Mouse (Mus musculus) E14TG2a.4 (cell line): ENCODE data around the gene Alkbh2.
A peak's percentile ranks its signal among the peaks of the same experiment; 100 is the strongest.

Experiments
- H3K27me3 ChIP-seq: 2 replicates; pipeline ENCODE4 v1.6.1; 2014; ENCODE audit warnings: low read length, control low read depth; ENCODE audit not compliant: insufficient read depth
- H3K36me3 ChIP-seq: 2 replicates; pipeline ENCODE4 v1.6.1; 2014; ENCODE audit warnings: low read length, control low read depth; ENCODE audit not compliant: insufficient read depth
- H3K4me1 ChIP-seq: replicated peaks from 2 replicates; pipeline ENCODE4 v1.6.1; 2014; ENCODE audit warnings: low read depth, low read length, control low read depth
- H3K4me3 ChIP-seq: replicated peaks from 2 replicates; pipeline ENCODE4 v1.5.1; 2014; ENCODE audit warnings: mild to moderate bottlenecking, low read length
- H3K9me3 ChIP-seq: 2 replicates; pipeline ENCODE4 v1.6.1; 2014; ENCODE audit warnings: low read length, control low read depth
- CTCF ChIP-seq: conservative IDR thresholded peaks from 2 replicates; pipeline ENCODE4 v1.5.1; 2014; ENCODE audit warnings: low read length
- NANOG ChIP-seq: IDR thresholded peaks from 2 replicates; pipeline ENCODE4 v1.6.1; 2014; ENCODE audit warnings: borderline replicate concordance, low read length, mixed read lengths
- POU5F1 ChIP-seq: IDR thresholded peaks from 2 replicates; pipeline ENCODE4 v1.6.1; 2014; ENCODE audit warnings: low read length, borderline replicate concordance

Alkbh2 gene

GRCm38 (mm10) chr5:114091057-114091807, 36.8 kb downstream of the Alkbh2 start, which contains the start of gene Svop:
TSS of gene Svop (minus strand) at chr5:114091570.
- peaks cover 20% of the 10 kb centered on the region for H3K4me1 ChIP-seq
- no peaks in the 10 kb centered on the region; the same call in 1 of the 2 replicates for H3K9me3 ChIP-seq
- peak within 1 kb of the TSS; percentile 81 for H3K4me3 ChIP-seq
- peaks cover 37% of the 10 kb centered on the region for H3K27me3 ChIP-seq
- TF ChIP-seq NANOG (no peak), CTCF (no peak), POU5F1 (no peak)
- H3K36me3 ChIP-seq, result peaks cover 12% of the 10 kb centered on the region; the same call in 1 of the 2 replicates

DNA sequence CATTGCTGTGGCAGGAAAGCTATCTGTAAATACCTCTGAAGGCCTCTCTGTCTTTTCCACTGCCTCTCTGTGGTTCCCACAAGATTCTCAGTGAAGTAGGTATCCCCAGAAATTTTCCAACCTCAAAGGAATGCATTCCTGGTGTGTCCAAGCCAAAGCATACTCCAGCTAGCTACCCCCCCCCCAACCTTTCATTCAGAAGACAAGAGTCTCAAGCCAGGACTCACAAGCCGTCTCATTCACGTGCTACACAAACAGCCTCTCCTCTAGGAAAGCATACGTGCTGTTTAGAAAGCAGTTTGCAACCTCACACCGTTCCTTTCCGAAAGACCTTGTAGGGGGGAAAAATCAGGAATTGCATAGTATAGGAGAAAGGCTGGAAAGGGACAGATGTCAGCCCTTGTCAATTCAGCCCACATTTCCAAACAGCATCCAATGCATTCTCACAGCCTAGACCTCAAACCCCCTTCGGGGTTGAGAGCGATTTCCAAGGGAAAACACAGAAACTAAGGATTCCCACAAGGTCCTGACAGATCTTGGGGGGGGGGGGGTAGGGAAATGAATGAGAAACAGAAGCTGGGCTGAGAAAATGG, 37.5 kb downstream of the Alkbh2 start:
- TF ChIP-seq CTCF (no peak), POU5F1 (no peak), NANOG (no peak)
- no peaks in the 10 kb centered on the region; the same call in 1 of the 2 replicates for H3K9me3 ChIP-seq
- H3K36me3 ChIP-seq, result peaks cover 12% of the 10 kb centered on the region; the same call in 1 of the 2 replicates
- H3K4me1 ChIP-seq, result peaks cover 21% of the 10 kb centered on the region
- peak overlapping the region; percentile 81 for H3K4me3 ChIP-seq
- H3K27me3 ChIP-seq, result peaks cover 31% of the 10 kb centered on the region

DNA sequence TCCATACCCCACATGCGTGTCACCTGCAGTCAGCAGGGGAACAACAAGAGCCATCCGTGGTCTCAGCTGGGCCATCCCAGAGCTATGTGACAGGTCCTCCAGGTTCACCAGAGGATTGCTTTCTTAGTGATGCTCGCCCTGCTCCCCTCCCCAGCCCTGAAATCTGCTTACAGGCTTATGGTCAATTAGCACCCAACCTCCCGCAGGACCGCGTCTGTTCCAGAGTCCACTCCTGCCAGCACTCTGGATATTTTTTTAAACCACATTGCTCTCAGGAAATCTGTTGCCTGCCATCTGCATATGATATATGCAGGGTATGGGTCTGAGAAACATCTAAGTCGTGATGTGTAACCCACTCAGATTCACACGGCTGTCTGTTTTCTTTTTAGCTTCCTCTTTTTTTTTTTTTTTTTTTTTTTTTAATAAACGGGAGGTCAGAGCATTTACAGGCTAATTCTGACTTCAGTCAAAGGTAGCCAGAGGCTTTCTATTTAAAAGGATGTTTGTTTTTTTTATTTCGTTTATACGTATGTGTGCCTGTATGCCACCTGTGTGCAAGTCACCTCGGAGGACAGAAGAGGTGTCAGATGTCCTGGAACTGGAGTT, 40.0 kb downstream of the Alkbh2 start:
- Histone ChIP-seq H3K4me3 (no peak overlapping the region), H3K27me3 (peaks cover 11% of the 10 kb centered on the region; the same call in 1 of the 2 replicates), H3K4me1 (peaks cover 23% of the 10 kb centered on the region), H3K36me3 (peaks cover 12% of the 10 kb centered on the region; the same call in 1 of the 2 replicates), H3K9me3 (no peaks in the 10 kb centered on the region)
- TF ChIP-seq NANOG (no peak), CTCF (no peak), POU5F1 (no peak)

DNA sequence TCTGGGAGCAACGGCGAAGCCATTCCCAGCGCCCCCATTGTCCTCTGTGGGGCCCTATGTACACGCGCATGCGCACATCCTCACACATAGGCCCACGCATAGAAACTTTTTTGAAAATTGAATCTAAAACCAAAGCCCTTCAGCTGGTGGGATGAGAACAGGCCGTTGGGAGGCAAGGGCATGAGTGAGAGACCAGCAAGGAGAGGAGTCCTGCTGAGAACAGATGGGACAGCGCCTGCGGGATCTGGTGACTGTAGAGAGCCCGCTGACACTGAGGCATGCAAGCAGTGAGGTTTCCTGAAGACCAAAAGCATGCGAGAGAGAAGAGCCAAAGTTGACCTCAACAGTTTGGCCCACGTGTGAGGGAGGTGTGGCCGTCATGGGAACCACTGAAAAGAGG, 42.5 kb downstream of the Alkbh2 start:
- H3K9me3 ChIP-seq, result no peaks in the 10 kb centered on the region
- TF ChIP-seq NANOG (no peak), POU5F1 (no peak), CTCF (no peak)
- peaks cover 12% of the 10 kb centered on the region; the same call in 1 of the 2 replicates for H3K36me3 ChIP-seq
- no peaks in the 10 kb centered on the region for H3K27me3 ChIP-seq
- peaks cover 9% of the 10 kb centered on the region for H3K4me1 ChIP-seq
- H3K4me3 ChIP-seq, result no peak overlapping the region

- Histone ChIP-seq H3K4me1 (peaks cover 11% of the 10 kb centered on the region), H3K9me3 (no peaks in the 10 kb centered on the region), H3K4me3 (no peak overlapping the region), H3K36me3 (peaks cover 4% of the 10 kb centered on the region; the same call in 1 of the 2 replicates), H3K27me3 (no peaks in the 10 kb centered on the region)
- TF ChIP-seq CTCF (no peak), NANOG (no peak), POU5F1 (no peak)
These were observed 51.0 kb downstream of the Alkbh2 start for GRCm38 (mm10) chr5:114077009-114077408.
